Mouse (Mus musculus) hindbrain, postnatal 0 days (tissue): ENCODE measurements around the gene Eif4e2. TPM values are rescaled to one million over a fixed set of nuclear protein-coding genes. Genes with fewer than 3 reads are reported as not detected.
A peak's percentile ranks its signal among the peaks of the same experiment; 100 is the strongest.

Experiments used
- ATAC-seq: fragments of 200-750 bp; cut with Nextera tagmentation; 2 replicates; pipeline ENCODE4 v1.8.0; 2017; ENCODE audit warnings: mild to moderate bottlenecking, moderate TSS enrichment, moderate library complexity
- DNase-seq: peaks from one replicate; pipeline ENCODE4 v3.0.0-alpha.2; 2015; ENCODE audit warnings: low spot score
- H3K27ac ChIP-seq: fragments of 300-500 bp; sonication (generic); 2 replicates; pipeline ENCODE4 v1.5.1; 2014; ENCODE audit warnings: mild to moderate bottlenecking
- H3K27me3 ChIP-seq: fragments of 300-500 bp; sonication (generic); 2 replicates; pipeline ENCODE4 v1.6.1; 2014; ENCODE audit warnings: low read length, mixed read lengths; ENCODE audit not compliant: insufficient read depth
- H3K36me3 ChIP-seq: fragments of 300-500 bp; sonication (generic); 2 replicates; pipeline ENCODE4 v1.6.1; 2014; ENCODE audit warnings: low read length, mixed read lengths; ENCODE audit not compliant: insufficient read depth
- H3K4me1 ChIP-seq: fragments of 300-500 bp; sonication (generic); 2 replicates; pipeline ENCODE4 v1.6.1; 2014; ENCODE audit warnings: antibody characterized with exemption, low read length, mixed read lengths; ENCODE audit not compliant: insufficient read depth
- H3K4me2 ChIP-seq: fragments of 300-500 bp; sonication (generic); 2 replicates; pipeline ENCODE4 v1.6.1; 2014; ENCODE audit warnings: low read depth, mild to moderate bottlenecking, low read length, moderate library complexity, mixed read lengths
- H3K4me3 ChIP-seq: fragments of 300-500 bp; sonication (generic); 2 replicates; pipeline ENCODE4 v1.5.1; 2014; ENCODE audit warnings: low read length
- H3K9ac ChIP-seq: fragments of 300-500 bp; sonication (generic); replicated peaks from 2 replicates; pipeline ENCODE4 v1.6.1; 2014; ENCODE audit warnings: mild to moderate bottlenecking, low read length, moderate library complexity, mixed read lengths
- H3K9me3 ChIP-seq: fragments of 300-500 bp; sonication (generic); 2 replicates; pipeline ENCODE4 v1.6.1; 2016; ENCODE audit warnings: low read length, mixed read lengths
- CTCF ChIP-seq: IDR thresholded peaks from 2 replicates; pipeline ENCODE4 v1.5.1; 2016; ENCODE audit warnings: antibody characterized with exemption, control low read depth, low read depth
- WGBS: fragments of 180-500 bp; shearing (Covaris S2); extraction: QIAGEN DNeasy Blood & Tissue Kit; methylation state at CpG from one replicate; pipeline ENCODE4 v1.1.7; 2014; 5-methylcytosine and 5-hydroxymethylcytosine counted together
- polyA plus RNA-seq: library from polyadenylated mRNA; unstranded; fragments of >200 nt; fragmentation: Nextera tagmentation; extraction: Ambion mirVana; gene quantifications from 2 replicates; pipeline ENCODE4 v1.2.1, GENCODE M21; 2015
- total RNA-seq: library from RNA; depleted of rRNA; stranded (reverse); fragments of >200 nt; gene quantifications from 2 replicates; pipeline ENCODE4 v1.2.3, GENCODE M21; 2014

Gene Eif4e2
- total and polyA plus RNA-seq, 2 experiments from 2014 or later, result 60.4 to 99.7 TPM

DNA sequence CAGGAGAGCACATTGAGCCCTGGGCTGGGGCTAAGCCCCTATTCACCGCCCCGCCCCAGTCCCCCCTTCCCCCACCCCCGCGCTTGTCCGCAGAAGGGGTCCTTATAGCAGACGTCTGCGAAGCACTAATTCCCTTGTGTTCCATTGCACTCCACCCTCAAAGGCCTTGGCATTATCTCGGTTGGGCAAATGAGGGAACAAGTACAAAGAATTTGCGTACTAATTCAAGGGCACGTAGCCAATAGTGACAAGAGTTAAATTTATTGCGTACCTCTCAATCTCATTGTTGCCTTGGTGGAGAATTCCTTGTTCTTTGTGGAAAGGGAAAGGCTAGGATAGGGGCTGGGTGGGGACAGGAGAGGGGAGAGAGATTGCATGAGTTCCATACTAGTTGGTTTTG is 44.0 kb downstream of the Eif4e2 start:
- DNase-seq (no peak), ATAC-seq (no peak)
- H3K4me1 ChIP-seq, result no peaks in the 10 kb centered on the region
- no peak overlapping the region for H3K4me3 ChIP-seq
- no peak overlapping the region for H3K4me2 ChIP-seq
- H3K9me3 ChIP-seq, result no peaks in the 10 kb centered on the region
- H3K9ac ChIP-seq, result no peak overlapping the region
- 11% methylated on average over 11 of the region's 11 CpGs for WGBS
- no peaks in the 10 kb centered on the region for H3K27me3 ChIP-seq
- TF ChIP-seq CTCF, result no peak
- no peak overlapping the region for H3K27ac ChIP-seq
- H3K36me3 ChIP-seq, result no peaks in the 10 kb centered on the region

DNA sequence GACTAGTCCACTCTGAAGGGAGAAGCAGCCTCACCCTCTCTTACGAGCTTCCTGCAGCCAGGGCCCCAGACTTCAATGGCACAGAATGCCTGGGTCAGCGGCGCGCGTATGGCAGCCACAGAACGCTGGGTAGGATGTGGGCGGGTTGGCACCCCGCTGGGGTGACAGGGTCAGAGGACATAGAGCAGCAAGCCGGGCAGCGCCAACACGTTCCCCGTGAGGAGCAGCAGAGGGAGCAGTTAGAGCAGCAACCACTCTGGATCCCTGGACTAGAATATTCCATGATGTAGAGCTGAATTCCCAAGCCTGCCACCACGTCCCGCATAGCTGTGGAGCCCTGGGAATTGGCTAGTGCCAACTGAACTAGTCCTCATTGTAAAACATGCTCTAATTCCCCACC is 44.8 kb downstream of the Eif4e2 start:
- DNase-seq, result peak; percentile 51
- no peaks in the 10 kb centered on the region for H3K4me1 ChIP-seq
- H3K4me2 ChIP-seq, result no peak overlapping the region
- WGBS, result 9% methylated on average over 14 of the region's 14 CpGs
- H3K36me3 ChIP-seq, result no peaks in the 10 kb centered on the region
- H3K27ac ChIP-seq, result no peak overlapping the region
- no peak overlapping the region for H3K4me3 ChIP-seq
- ATAC-seq, result peak; percentile 70
- no peak overlapping the region for H3K9ac ChIP-seq
- no peaks in the 10 kb centered on the region for H3K27me3 ChIP-seq
- no peaks in the 10 kb centered on the region for H3K9me3 ChIP-seq
- TF ChIP-seq CTCF, result peak; percentile 56

DNA sequence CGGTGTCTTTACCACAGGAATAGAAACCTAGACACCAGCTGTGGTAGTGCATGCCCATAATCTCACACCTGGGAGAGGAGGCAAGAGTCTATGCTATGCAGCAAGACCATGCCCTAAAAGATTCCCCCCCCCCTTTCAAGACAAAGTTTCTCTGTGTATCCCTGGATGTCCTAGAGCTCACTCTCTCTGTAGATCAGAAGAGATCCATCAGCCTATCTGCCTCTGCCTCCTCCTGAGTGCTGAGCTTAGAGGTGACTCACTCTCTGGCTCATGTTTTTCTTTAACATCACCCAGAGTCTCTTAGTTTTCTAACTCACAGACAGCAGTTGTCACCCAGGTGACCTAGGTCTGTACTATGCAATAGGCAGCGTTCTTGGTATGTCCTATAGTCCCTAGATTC is 45.6 kb downstream of the Eif4e2 start:
- Histone ChIP-seq H3K4me1 (peaks cover 6% of the 10 kb centered on the region; the same call in 1 of the 2 replicates), H3K4me2 (no peak overlapping the region), H3K27me3 (0 out of 2 replicates have a peak, but pooled peaks cover under 1% of the 10 kb centered on the region), H3K36me3 (no peaks in the 10 kb centered on the region), H3K9me3 (no peaks in the 10 kb centered on the region), H3K4me3 (no peak overlapping the region), H3K9ac (no peak overlapping the region), H3K27ac (no peak overlapping the region)
- no peak for TF ChIP-seq CTCF
- WGBS, result 82% methylated on average over 2 of the region's 2 CpGs
- DNase-seq (no peak), ATAC-seq (no peak)

DNA sequence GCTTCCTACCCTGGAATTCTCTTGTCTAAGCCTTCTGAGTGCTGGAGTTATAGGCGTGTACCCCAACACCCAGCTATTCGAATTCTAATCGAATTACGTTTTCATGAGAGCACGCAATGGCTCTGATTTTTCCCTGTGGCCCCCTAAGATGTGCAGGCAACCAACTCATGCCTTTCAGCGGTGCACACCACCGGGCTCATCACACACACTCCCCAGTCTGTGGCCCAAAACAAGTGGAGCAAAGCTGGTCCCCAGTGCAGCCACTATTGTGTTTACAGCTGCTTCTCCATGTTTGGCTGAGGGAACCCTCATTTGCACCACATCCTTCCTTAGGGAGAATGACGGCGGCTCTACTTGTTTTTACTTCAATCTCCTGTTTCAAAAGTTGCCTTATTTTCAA is 49.5 kb downstream of the Eif4e2 start:
- H3K27me3 ChIP-seq, result peaks cover 22% of the 10 kb centered on the region
- DNase-seq (peak; percentile 7), ATAC-seq (no peak)
- H3K27ac ChIP-seq, result no peak overlapping the region
- TF ChIP-seq CTCF, result no peak
- no peak overlapping the region for H3K4me3 ChIP-seq
- WGBS, result 3% methylated on average over 9 of the region's 9 CpGs
- no peak overlapping the region for H3K4me2 ChIP-seq
- H3K9ac ChIP-seq, result no peak overlapping the region
- peaks cover 12% of the 10 kb centered on the region; the same call in 1 of the 2 replicates for H3K4me1 ChIP-seq
- no peaks in the 10 kb centered on the region for H3K36me3 ChIP-seq
- H3K9me3 ChIP-seq, result no peaks in the 10 kb centered on the region

DNA sequence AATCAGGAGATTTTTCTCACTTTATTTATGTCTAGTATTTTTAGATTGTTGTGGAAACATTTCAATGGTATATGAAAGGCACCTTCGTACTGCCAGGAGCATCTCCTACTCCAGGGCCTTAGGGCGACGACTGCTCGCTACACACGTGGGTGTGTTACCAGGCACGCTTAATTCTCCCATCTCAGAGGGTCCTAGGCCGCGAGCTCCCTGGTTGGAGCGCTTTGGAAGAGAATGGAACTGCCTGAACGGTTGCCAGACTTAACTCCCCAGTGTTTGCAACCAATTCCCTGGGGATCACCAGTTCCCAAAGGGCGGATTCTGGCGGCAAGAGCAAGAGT is 50.1 kb downstream of the Eif4e2 start:
- no peak overlapping the region for H3K9ac ChIP-seq
- peak overlapping the region; percentile 81 for H3K4me2 ChIP-seq
- TF ChIP-seq CTCF, result no peak
- peak; percentile 21; the same call in 1 of the 2 replicates for ATAC-seq
- peak overlapping the region; percentile 42 for H3K4me3 ChIP-seq
- WGBS, result under 1% methylated on average over 12 of the region's 12 CpGs
- H3K36me3 ChIP-seq, result no peaks in the 10 kb centered on the region
- peak; percentile 37 for DNase-seq
- no peaks in the 10 kb centered on the region for H3K9me3 ChIP-seq
- peaks cover 12% of the 10 kb centered on the region; the same call in 1 of the 2 replicates for H3K4me1 ChIP-seq
- H3K27ac ChIP-seq, result no peak overlapping the region
- peaks cover 22% of the 10 kb centered on the region for H3K27me3 ChIP-seq

DNA sequence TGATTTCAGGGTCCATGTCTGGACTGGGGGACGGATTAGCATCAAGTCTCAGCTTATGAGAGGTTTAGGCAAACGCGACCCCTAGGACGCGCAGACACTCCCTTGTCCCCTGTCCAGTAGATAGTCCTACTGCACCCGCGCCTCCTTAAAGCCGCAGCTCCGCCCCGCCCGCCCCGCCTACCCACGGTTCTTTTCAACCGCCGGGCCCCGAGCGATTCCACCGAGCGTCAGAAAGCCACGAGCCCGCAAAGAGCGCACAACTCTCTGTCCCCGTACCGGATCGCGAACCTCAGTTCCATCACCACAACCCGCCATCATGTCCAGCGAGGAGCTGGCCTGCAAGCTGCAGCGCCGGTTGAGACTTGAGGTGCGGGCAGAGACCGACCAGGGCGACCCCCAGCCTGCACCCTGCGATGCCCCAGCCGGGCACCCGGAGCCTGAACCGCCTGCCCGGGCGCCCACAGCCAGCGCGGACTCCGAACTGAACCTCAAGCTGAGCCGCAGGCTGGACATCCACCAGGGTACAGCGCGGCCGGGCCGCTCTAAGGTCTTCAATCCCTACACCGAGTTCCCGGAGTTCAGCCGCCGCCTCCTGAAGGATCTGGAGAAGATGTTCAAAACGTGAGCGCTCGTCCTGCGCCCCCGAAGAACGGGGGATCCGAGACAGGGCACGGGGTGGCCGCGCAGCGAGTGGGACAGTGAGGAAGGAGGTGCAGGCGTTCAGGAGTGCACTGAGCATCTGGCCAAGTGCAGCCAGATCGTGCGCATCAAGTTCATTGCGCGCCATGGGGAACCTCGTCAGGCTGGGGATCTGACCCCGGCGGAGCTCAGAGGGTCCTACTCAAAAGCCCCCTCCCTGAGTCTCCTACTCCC is 50.7 kb downstream of the Eif4e2 start, which contains the start of gene Efhd1:
Gene Efhd1, plus strand, starts transcription at position 230 of the 873 bp plus-strand sequence.
- Histone ChIP-seq H3K9ac (peak within 1 kb of the TSS; percentile 33; the same call in 1 of the 2 replicates), H3K27ac (no peak within 1 kb of the TSS), H3K36me3 (no peaks in the 10 kb centered on the region), H3K4me1 (peaks cover 12% of the 10 kb centered on the region; the same call in 1 of the 2 replicates), H3K27me3 (peaks cover 22% of the 10 kb centered on the region), H3K9me3 (no peaks in the 10 kb centered on the region), H3K4me3 (peak within 1 kb of the TSS; percentile 42), H3K4me2 (peak within 1 kb of the TSS; percentile 81)
- ATAC-seq (peak; percentile 68), DNase-seq (peak; percentile 48)
- TF ChIP-seq CTCF, result no peak
- under 1% methylated on average over 70 of the region's 70 CpGs for WGBS

DNA sequence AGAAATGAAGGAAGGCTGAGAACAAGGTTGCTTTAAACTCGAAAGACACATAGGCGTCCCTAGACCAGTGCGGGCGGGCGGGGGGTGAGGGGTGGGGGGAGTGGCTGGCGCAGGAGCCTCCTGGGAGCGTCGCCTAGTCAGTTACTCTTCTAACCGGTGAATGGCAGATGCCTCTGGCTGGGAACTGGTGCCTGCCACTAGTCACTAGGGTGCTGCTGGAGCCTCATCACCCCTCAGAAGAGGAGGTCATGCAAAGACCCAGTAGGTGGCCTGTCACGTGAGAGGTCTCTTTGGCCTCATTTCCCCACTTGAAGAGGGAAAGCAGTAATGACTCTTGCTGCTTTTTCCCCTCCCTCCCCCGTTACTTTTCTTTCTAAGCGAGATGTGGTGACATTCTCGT is 51.5 kb downstream of the Eif4e2 start:
- Histone ChIP-seq H3K36me3 (no peaks in the 10 kb centered on the region), H3K27ac (no peak overlapping the region), H3K4me2 (peak overlapping the region; percentile 81), H3K27me3 (peaks cover 22% of the 10 kb centered on the region), H3K9ac (no peak overlapping the region), H3K4me1 (peaks cover 12% of the 10 kb centered on the region; the same call in 1 of the 2 replicates), H3K4me3 (peak overlapping the region; percentile 42), H3K9me3 (no peaks in the 10 kb centered on the region)
- DNase-seq (no peak), ATAC-seq (no peak)
- TF ChIP-seq CTCF, result no peak
- WGBS, result 3% methylated on average over 13 of the region's 13 CpGs
